Mouse (Mus musculus): Measurements from ENCODE around the gene Fbxl19. TPM values are rescaled to one million over a fixed set of nuclear protein-coding genes. Genes with fewer than 3 reads are reported as not detected.

The Fbxl19 gene
- 10.2 and 11.0 TPM in 2 replicates for polyA plus RNA-seq (2012; rRNA removed)

DNA sequence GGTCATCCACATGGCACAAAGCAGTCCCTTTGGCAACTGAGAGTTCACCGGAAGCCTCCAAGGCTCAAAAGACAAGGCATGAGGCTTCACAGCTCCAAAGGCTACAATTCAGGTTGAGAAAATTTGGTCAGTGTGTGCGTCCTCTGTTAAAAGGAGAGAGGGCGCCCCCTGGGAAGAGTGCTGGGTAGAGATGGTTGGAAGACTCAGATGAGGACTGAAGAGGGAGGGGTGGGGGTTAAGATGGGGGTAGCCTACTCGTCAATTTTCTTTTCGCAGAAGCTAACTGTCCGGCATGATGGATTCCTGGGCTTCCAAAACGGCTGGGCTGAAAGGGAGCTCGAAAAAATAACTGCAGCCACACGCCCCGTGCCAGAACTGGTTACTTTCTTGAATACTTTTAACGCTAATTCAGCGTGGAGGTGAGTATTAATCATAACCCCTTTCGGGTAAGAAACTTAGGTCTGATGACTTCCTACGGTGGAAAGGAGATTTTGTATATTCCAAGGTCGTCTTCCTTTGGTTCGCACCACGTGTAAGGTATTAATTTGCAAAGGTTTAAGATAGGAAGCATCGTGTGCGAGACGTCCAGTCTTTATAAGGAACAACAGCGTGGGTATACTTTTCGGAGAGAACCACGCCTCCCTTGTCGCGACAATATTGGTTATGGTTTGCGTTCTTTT is at the start of gene Fbxl19:
Gene Fbxl19 (plus strand): TSS at position 178 of the 680 bp plus-strand sequence.

DNA sequence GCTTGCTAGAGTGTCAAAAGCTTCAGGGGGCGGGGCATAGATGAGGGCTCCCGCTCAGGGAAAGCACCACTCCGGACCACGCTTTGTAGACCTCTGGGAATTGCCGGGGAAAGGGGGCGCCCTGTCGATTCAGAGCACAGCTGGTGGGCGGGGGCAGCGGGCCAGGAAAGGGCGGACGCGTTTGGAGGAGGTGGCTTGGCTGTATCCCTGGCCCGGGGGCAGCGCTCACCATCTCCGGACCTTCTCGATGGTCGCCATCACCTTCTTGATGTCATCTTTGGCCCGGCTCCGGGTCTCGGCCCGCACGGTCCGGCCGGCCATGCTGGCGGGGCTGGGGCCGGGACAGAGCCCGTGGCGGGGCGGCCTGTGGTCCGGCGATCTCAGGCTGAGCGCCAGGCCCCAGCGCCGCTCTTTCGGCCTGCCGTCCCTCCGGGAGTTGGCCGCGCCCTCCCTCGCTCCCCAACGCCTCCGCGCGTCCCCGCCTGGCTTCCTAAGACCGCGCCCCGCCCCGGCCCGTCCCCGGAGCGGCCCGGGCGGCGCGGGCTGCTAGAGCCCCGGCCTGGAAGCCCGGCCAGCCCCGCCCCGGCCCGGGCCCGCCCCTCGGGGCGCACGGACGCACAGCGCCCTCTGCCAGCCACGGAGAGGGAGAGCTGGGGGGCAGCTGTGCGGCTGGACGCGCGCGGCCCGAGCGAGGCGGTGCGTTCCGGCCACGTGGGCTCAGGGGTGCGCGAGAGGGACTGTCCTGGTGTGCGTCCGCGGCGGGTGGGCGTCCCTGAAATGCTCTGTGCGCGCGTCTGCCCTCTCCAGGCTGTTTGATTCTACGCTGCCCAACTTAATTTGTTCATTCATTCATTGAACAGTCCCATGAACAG is 35.9 kb upstream of the Fbxl19 start, which contains the start of gene Bcl7c:
Gene Bcl7c (minus strand): TSS at position 727 of the 872 bp plus-strand sequence.

DNA sequence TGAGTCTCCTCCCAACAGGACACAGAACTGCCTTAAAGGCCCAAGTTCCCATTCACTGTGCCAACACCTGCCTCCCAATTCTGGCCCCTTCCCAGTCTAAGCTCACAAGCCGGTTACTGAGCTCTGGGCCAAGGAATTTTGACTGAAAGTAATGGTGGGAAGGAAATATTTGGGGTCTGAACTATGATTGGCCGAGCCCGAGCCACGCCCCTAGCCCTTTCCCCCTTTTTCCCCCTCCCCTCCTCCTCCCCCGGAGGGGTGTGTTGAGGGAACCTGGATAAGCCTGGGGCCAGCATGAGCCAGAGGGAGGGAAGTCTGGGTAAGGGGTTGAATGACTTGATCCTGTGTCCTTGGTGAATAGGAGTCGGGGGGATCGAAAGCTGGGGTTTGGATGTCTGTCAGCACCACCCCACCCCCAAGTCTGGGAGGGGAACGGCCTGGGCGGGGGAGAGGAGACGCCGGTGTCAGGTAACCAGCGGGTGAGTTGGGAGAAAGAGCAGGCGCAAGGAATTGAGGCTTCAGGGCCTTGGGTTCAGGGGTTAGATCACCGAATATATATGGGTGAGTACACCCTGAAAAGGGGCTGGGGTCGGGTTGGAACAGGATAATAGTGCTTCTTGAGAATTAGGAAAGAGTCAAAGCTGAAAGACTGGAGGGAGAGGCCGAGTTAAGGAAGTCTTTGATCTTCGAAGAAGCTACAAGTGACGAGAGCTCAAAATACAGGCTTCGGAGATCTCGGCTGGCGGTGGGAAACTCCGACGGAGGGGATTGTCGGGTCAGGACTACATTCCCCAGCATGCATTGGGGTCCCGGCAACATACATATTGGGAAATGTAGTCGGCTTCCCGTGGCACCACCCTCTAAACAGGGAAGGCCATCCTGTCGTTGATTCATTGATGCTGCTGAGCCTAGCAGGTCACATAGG is 31.6 kb upstream of the Fbxl19 start, which contains the start of gene Ctf1:
Gene Ctf1 (plus strand): TSS at position 276 of the 925 bp plus-strand sequence.

DNA sequence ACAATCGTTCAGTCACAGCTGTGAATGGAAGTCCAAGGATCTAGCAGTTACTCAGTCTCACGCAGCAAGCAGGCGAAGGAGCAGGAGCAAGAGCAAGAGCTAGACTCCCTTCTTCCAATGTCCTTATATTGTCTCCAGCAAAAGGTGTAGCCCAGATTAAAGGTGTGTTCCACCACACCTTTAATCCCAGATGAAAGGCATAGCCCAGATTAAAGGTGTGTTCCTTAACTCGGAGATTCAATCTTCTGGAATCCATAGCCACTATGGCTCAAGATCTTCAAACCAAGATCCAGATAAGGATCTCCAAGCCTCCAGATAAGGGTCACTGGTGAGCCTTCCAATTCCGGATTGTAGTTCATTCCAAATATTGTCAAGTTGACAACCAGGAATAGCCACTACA is 12.3 kb upstream of the Fbxl19 start, which contains the start of gene Ctf2:
Gene Ctf2 (minus strand): TSS at position 101 of the 400 bp plus-strand sequence.

DNA sequence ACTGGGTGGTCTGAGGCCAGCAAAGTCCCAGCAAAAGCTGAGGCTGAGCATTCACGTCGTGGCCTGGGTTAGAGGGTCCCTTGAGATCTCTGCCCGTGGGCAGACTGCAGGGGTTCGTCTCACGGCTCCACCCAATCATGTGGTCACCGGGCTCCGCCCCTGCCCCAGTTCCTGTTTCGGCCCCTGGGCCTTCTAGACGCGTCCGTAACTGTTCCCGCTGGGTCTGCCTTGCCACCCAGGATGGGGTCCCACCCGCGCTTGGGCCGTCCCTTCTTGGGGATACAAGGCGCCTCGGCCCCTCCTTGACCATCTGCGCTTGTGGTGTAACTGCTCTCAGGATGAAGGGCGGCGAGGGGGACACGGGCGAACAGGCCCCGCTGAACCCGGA is 25.3 kb downstream of the Fbxl19 start, which contains the start of gene Orai3:
Gene Orai3 (plus strand): TSS at position 165 of the 388 bp plus-strand sequence.

DNA sequence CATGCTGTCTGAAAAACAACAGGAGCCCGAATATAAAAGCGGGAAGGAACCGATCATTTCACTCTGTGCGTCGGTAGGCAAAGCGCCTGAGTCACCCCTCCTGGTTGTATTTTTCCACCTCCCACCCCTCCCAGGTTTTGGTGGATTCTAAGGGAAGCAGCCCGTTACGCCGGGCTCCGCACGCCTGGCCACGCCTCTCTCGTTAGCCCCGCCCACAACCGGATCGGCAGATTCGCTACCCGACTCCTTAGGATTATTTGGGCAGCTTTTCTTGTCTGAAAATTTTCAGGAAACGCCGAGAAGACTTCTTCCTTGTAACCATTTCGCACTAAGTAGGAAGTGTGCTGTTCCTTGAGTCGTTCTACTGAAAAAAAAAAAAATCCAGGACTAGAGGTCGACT is 32.1 kb downstream of the Fbxl19 start, which contains the start of gene Setd1a:
Gene Setd1a (plus strand): TSS at position 245 of the 400 bp plus-strand sequence.

DNA sequence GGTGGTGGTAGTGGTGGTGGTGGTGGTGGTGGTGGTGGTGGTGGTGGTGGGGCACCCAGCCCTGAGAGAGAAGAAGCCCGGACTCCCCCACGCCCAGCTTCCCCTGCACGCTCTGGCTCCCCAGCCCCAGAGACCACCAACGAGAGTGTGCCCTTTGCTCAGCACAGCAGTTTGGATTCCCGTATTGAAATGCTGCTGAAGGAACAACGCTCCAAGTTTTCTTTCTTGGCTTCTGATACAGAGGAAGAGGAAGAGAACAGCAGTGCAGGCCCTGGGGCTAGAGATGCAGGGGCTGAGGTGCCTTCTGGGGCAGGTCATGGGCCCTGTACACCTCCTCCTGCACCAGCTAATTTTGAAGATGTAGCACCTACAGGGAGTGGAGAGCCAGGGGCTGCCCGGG is 41.0 kb downstream of the Fbxl19 start, which contains the start of gene Gm49388:
Gene Gm49388 (plus strand): TSS at position 301 of the 400 bp plus-strand sequence.

DNA sequence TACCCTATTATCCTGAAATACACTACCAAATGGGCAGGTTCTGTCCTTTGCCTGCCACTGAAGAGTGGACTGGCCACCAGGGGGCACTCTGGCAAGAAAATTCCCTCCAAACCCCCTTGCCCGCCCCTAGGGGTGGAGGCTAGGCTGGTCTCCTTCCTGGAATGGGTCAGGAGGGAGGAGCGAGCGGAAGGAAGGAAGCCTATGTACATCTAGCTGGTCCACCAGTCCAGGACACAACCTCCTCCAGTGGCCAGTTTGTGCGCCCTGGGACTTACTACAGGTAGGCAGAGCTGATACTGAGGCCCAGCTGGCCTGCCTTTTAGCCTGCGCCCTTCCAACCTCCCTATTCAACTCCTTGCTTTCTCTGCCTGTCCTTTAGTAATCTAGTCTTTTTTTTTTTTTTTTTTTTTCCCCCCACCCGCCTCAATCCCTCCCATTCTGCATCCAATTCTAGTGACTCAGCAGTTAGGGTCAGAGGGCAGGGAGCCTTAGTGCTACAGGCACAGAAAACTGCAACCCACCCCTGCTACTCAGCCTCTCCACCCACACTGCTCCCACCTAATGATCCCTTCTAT is 56.2 kb downstream of the Fbxl19 start, which contains the start of gene Hsd3b7:
Gene Hsd3b7 (plus strand): TSS at position 170 of the 575 bp plus-strand sequence.

Other genes with a start within 250 kb of the Fbxl19 start
- 2.9 and 3.8 TPM in 2 replicates for gene Srcap, start 232.6 kb upstream of the Fbxl19 start, polyA plus RNA-seq (2012; rRNA removed)
- 5.3 and 6.2 TPM in 2 replicates for gene Gm42715, start 225.0 kb upstream of the Fbxl19 start, polyA plus RNA-seq (2012; rRNA removed)
- gene Tmem265, start 183.2 kb upstream of the Fbxl19 start, polyA plus RNA-seq (2012; rRNA removed) = 1.3 TPM in 2 replicates
- gene Phkg2, start 171.2 kb upstream of the Fbxl19 start, polyA plus RNA-seq (2012; rRNA removed) = 24.1 and 27.6 TPM in 2 replicates
- 4.3 and 5.0 TPM in 2 replicates for gene Ccdc189, start 155.9 kb upstream of the Fbxl19 start, polyA plus RNA-seq (2012; rRNA removed)
- gene Rnf40, start 155.8 kb upstream of the Fbxl19 start, polyA plus RNA-seq (2012; rRNA removed) = 14.6 and 16.3 TPM in 2 replicates
- gene Zfp629, start 128.7 kb upstream of the Fbxl19 start, polyA plus RNA-seq (2012; rRNA removed) = 1.7 and 1.9 TPM in 2 replicates
- 12.5 and 12.9 TPM in 2 replicates for gene Bcl7c, start 35.6 kb upstream of the Fbxl19 start, polyA plus RNA-seq (2012; rRNA removed)
- 2.0 and 2.3 TPM in 2 replicates for gene Ctf1, start 31.8 kb upstream of the Fbxl19 start, polyA plus RNA-seq (2012; rRNA removed)
- not detected in 2 replicates for gene Ctf2, start 12.4 kb upstream of the Fbxl19 start, polyA plus RNA-seq (2012; rRNA removed)
- gene Orai3, start 25.3 kb downstream of the Fbxl19 start, polyA plus RNA-seq (2012; rRNA removed) = 4.6 and 6.9 TPM in 2 replicates
- gene Setd1a, start 32.1 kb downstream of the Fbxl19 start, polyA plus RNA-seq (2012; rRNA removed) = 4.3 and 6.2 TPM in 2 replicates
- gene Gm49388, start 41.1 kb downstream of the Fbxl19 start, polyA plus RNA-seq (2012; rRNA removed) = 0.90 and 1.2 TPM in 2 replicates
- 39.0 and 44.6 TPM in 2 replicates for gene Hsd3b7, start 56.1 kb downstream of the Fbxl19 start, polyA plus RNA-seq (2012; rRNA removed)
- 36.4 and 37.2 TPM in 2 replicates for gene Stx4a, start 79.8 kb downstream of the Fbxl19 start, polyA plus RNA-seq (2012; rRNA removed)
- gene Stx1b, start 80.0 kb downstream of the Fbxl19 start, polyA plus RNA-seq (2012; rRNA removed) = 1.1 TPM in 2 replicates
- 6.1 and 7.2 TPM in 2 replicates for gene Zfp646, start 131.7 kb downstream of the Fbxl19 start, polyA plus RNA-seq (2012; rRNA removed)
- 2.2 and 2.9 TPM in 2 replicates for gene Zfp668, start 132.3 kb downstream of the Fbxl19 start, polyA plus RNA-seq (2012; rRNA removed)
- gene Prss53, start 146.4 kb downstream of the Fbxl19 start, polyA plus RNA-seq (2012; rRNA removed) = 0.37 and 0.40 TPM in 2 replicates
- not detected in 2 replicates for gene Gm21974, start 150.9 kb downstream of the Fbxl19 start, polyA plus RNA-seq (2012; rRNA removed)
- 65.8 and 72.2 TPM in 2 replicates for gene Vkorc1, start 151.1 kb downstream of the Fbxl19 start, polyA plus RNA-seq (2012; rRNA removed)
- 24.1 and 27.2 TPM in 2 replicates for gene Bckdk, start 159.5 kb downstream of the Fbxl19 start, polyA plus RNA-seq (2012; rRNA removed)
- gene Kat8, start 168.0 kb downstream of the Fbxl19 start, polyA plus RNA-seq (2012; rRNA removed) = 12.5 and 14.2 TPM in 2 replicates
- 7.2 and 8.8 TPM in 2 replicates for gene Prss8, start 185.6 kb downstream of the Fbxl19 start, polyA plus RNA-seq (2012; rRNA removed)
- 1.6 and 2.2 TPM in 2 replicates for gene Prss36, start 202.2 kb downstream of the Fbxl19 start, polyA plus RNA-seq (2012; rRNA removed)
- gene Fus, start 222.9 kb downstream of the Fbxl19 start, polyA plus RNA-seq (2012; rRNA removed) = 279 and 290 TPM in 2 replicates
- 16.5 and 20.1 TPM in 2 replicates for gene Pycard, start 249.3 kb downstream of the Fbxl19 start, polyA plus RNA-seq (2012; rRNA removed)